Mouse (Mus musculus) adrenal gland (tissue): ENCODE measurements at regions not wholly inside any gene's neighbourhood (a gene's known extent, or its start where the extent isn't known, plus 50 kb on each side); places are given as distances from the start of the nearest gene placed in this dataset.

Experiments
- intact Hi-C: fragments of 180-260 bp; cut with DNase I; formaldehyde crosslinking; loops from one replicate; pipeline ENCODE4 v1.15.1; 2025

- intact Hi-C loops, result no loop called here
Observed at GRCm38 (mm10) chr16:30158184-30158583, 94.0 kb downstream of the Hes1 start.

DNA sequence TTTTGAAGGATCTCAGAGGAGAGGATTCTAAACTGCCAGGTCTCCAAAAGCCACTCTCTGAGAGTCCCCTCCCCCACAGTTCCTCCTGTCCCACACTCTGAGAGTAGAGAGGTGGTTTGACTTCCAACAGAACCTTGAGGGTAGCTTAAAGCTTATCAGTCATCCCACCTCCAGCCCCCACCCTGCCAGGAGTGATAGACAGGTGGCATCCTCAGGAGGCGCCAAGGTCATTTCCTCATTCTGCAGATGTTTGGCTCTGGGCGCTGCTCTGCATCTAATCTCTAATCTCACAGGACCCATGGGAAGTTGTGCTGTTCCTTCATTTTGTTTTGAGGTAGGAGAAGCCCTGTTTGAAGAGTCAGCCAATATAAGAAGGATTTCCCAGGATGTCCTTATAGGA, 96.2 kb downstream of the Hes1 start:
- intact Hi-C loops, result no loop called here

DNA sequence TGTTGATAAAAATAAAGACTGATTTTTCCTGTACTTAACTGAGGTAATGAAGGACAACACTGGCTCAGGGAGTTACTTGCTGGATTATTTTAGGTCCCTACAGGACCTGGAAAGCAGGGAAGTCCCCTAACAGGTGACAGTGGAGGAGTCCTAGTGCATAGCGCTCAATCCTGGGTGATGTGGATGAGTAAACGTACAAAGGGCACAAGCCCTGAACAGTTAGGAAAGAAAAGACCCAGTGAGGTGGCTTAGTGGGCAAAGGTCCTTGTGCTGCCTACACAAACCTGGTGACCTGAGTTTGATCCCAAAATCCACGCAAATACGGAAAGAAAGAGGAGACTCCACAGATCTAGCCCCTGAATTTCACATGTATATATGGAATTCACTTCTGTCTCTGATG, 99.1 kb downstream of the Hes1 start:
- intact Hi-C loops, result no loop called here

GRCm38 (mm10) chr16:30165667-30166180, 101.5 kb downstream of the Hes1 start:
- intact Hi-C loops, result no loop called here

DNA sequence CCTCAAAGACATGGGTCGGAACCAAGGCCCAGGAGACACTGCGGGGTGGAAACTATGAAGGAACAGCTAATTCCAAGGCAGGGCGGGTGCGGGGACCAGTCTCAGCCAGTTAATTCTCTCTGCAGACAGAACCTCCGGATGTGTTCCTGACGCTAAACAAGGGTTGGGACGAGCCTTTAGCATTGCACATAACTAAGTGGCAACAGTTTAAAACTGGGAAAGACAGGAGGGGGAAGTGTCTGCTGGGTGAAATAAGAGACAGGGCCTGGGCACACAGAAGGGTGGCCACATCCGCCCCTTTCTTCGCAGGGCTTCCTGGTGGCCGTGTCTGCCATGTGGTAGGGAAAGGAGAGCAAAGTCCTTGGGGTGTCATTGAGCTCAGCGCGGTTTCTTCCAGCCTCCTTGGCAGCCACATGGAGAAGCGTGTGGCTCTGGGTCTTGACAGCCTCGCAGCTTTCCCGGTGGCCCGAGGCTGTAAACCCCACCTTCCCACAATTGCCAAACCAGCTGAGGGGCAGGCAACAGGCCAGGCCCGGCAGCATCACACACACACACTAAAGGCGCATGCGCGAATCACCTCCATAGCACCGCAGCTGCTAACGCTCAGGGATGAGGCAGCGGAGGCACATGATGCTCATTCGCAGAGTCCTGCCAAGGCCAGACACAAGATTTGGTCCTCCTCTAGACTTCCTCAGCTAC, 95.8 kb downstream of the Cpn2 start:
- intact Hi-C loops, result no loop called here

DNA sequence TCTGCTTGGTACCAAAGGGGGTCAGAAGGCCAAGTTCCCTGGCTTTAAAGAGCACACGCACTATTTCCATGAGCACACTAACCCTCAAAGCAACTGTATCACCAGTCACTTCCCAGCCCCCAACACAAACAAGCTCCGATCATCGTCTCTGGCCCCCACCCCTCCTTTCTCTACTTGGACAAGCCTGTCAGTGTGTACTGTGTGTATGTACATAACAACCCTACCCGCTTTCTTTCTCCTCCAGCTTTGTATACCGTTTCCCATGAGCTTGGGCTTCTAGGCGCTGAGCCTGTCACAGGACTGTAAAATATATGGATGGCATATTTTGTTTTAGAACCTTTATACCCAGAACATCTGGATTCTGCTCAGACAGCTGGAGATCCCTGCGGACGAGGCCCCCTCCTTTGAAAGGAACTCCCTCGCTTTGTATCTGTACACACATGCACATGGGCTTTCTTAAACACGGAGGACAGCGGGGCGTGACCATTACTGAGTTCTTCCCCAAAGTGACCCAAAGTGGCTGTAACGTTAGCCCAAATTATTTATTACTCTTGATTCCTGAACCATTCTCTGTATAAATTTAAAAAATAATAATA, 95.1 kb downstream of the Cpn2 start:
- intact Hi-C loops, result no loop called here

DNA sequence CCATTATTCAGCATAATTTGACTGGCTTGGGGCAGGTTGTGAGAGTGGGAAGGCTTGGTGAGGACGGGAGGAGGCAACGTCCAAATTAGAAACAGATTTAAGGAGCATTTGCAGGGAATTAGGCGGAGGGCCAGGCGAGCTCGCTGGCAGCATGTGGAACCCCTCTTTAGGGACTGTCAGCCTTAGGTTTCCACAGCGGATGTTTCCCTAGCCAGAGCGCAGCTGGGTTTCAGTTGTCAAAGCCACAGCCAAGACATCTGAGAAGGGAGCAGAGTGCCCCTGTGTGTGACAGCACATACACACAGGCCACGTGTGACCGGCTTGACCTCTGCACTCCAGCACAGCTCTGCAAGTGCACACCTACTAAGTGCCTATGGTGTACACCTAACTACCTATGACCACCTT, 94.5 kb downstream of the Cpn2 start:
- intact Hi-C loops, result no loop called here

GRCm38 (mm10) chr16:30173953-30174874, 93.1 kb downstream of the Cpn2 start:
- intact Hi-C loops, result no loop called here

GRCm38 (mm10) chr16:30176306-30176705, 91.0 kb downstream of the Cpn2 start:
- intact Hi-C loops, result no loop called here

- intact Hi-C loops, result no loop called here
Observed at GRCm38 (mm10) chr16:30177769-30178168, 89.5 kb downstream of the Cpn2 start.

DNA sequence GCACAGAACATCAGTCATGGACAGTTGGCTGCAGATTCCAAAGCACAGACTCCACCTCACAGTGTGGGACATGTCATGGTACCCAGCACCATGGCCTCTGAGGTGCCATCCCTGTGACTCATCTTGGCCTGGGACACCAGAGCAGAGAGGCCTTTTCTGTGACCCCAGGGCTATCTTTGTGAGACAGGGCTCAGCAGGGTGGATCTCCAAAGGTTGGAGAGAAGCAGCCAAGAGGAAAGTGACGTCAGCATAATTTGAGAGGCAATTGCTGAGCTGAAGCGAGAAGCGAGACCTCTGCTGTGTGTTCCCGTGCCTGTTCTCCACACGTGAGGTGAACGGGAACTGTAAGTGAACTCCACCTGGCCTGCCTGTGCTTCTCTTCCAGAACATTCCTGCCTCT, 88.7 kb downstream of the Cpn2 start:
- intact Hi-C loops, result no loop called here

GRCm38 (mm10) chr16:30179504-30179976, 87.8 kb downstream of the Cpn2 start:
- intact Hi-C loops, result no loop called here

- intact Hi-C loops, result no loop called here
Observed at GRCm38 (mm10) chr16:30181116-30181515, 86.2 kb downstream of the Cpn2 start.

DNA sequence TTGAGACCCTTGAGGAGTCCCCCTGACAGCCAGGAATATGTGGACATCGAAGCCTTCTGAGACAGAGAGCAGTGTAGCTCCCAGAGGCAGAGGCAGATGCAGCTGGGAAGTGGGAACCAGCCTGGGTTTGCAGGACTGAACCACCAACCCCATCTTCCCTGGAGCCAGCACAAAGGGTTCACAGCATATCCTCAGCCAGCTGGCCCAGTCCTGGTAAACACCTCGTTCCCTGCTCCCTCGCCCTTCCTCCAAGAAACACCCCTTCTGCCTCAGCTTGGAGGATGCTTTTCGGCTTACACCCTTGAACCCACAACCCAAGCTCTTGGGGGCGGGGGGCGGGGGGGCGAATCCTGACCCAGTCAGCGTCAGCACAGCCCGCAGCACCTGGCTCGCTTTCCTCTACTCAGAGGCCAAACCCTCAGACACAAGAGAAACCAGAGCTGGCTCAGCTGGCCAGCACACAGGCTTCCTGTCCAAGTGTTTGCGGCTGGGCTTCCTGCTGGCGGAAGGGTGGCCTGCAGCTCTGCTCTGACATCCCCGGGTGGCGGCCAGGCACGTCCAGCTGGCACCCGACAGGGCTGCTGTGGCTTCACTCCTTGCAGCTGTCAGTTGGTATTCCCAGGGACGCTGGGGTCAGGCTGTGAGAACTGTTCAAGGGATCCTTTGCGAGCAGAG, 82.6 kb downstream of the Cpn2 start:
- intact Hi-C loops, result loop anchor here (5.0 kb wide), 2 partner anchors 177 to 237 kb away; no protein-coding TSS in a partner anchor

GRCm38 (mm10) chr16:30185707-30186106, 81.6 kb downstream of the Cpn2 start:
- intact Hi-C loops, result loop anchor here (5.0 kb wide), 2 partner anchors 178 to 238 kb away; no protein-coding TSS in a partner anchor

DNA sequence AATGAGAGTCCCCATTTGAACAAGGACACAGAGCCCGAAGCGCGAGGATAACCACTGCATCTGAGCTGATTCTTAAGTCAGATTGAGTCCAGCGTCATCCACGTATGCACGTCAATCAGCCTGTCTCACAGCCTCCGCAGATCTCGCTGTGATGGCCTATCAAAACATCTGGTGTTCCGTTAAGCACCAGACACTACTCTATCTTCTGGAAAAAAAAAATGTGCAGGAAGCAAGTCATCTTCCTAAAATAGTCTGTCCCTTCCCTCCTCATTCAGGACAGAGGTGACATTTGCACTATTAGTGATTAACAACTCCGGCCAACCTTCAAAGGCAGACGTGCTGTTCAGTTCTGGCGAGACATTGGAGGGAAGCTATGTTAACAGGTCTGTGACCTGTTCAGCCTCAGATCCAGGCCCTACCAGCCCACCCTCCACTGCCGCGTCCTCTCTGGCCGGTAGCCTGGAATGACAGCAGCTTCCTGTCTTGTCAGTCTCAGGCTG, 81.0 kb downstream of the Cpn2 start:
- intact Hi-C loops, result loop anchor here (5.0 kb wide), 2 partner anchors 179 to 239 kb away; no protein-coding TSS in a partner anchor

GRCm38 (mm10) chr16:30186701-30187270, 80.5 kb downstream of the Cpn2 start:
- intact Hi-C loops, result loop anchor here (5.0 kb wide), 2 partner anchors 179 to 239 kb away; no protein-coding TSS in a partner anchor

- intact Hi-C loops, result loop anchor here (5.0 kb wide), 2 partner anchors 180 to 240 kb away; no protein-coding TSS in a partner anchor
Observed at GRCm38 (mm10) chr16:30187400-30187799, 79.9 kb downstream of the Cpn2 start.

DNA sequence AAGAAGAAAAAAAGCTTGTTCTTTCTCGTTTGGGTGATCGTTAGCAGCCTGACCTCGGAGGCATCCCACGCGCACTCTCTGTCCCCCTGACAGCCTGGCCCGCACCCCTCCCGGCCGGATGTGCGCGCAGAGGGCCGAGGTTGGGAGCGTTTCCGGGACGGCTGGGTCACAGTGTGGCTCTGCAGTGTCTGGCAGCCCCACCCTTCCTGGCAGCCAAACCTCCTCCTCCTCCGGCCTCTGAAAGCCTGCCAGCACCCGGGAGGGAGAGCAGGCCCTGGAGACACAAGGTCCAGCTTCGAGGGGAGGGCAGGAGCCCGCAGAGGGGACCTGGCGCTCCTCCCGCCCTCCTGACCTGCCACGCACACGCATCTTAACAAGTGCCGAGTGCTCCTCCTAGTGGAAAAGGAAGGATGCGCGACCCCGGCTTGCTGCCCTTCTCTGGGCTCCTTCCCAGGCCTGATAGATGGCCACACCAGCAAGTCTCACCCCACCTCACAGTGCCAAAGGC, 79.3 kb downstream of the Cpn2 start:
- intact Hi-C loops, result loop anchor here (2.0 to 5.0 kb wide), 4 partner anchors 49 to 241 kb away; no protein-coding TSS in a partner anchor
